Mouse (Mus musculus): ENCODE results near the gene Slc12a8. TPM values are rescaled to one million over a fixed set of nuclear protein-coding genes. Genes with fewer than 3 reads are reported as not detected.

Gene Slc12a8
- polyA plus RNA-seq, 1 experiment from 2014 or later: 0.89 TPM

DNA sequence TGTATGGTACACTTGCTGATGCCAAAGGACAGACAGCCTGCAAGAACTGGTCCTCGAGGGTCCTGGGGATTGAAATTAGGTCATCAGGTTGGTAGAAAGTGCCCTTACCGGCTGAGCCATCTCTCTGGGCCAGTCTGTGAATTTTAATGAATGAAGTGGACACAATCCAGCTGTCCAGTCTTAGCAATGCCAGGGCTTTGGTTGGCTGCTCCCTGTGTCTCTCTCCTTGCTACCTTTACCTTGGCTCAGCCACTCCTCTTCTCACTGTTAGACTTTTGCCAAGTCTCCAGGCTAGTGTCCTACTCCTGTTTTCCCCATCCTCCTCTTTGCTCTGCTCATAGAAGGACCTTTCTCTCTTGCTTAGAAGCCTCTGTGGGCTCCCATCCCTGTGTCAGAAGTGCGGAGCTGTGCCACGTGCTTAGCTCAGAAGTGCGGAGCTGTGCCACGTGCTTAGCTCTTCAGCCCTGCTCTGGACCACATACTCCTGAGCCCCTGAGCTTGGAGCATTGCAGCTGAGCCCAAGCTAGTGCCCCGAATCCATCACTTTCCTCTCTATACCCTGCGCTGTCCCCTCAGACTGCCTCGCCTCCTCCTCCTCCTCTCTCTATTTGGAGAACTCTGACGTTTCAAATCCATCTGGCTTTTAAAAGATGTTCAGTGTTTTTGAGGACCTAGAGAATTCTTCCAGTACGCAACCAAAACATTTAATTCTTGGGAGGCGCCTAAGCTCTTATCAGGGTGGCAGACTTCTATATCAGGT, 118.9 kb downstream of the Slc12a8 start:
- no peak for DNase-seq (ENCODE audit: low spot score)
- no peaks in the 10 kb centered on the region for H3K36me3 ChIP-seq (ENCODE audit: insufficient read depth, low read length)
- H3K27ac ChIP-seq: no peak overlapping the region
- TF ChIP-seq CTCF (IDR thresholded peaks at IDR 0.05; ENCODE audit: low read depth): no peak
- no peak overlapping the region for H3K9ac ChIP-seq (ENCODE audit: low read depth, low read length)
- H3K4me1 ChIP-seq (replicated peaks; ENCODE audit: insufficient read depth, low read length): no peaks in the 10 kb centered on the region
- WGBS: 78% methylated on average over 12 of the region's 12 CpGs
- no peaks in the 10 kb centered on the region for H3K27me3 ChIP-seq (ENCODE audit: insufficient read depth, low read length)
- ATAC-seq (replicated peaks; ENCODE audit: low FRiP score, low read depth): no peak
- H3K4me3 ChIP-seq (replicated peaks; ENCODE audit: low read depth, low read length): no peak overlapping the region
- no peak overlapping the region for H3K4me2 ChIP-seq (ENCODE audit: low read length)
- H3K9me3 ChIP-seq (replicated peaks; ENCODE audit: low read length): no peaks in the 10 kb centered on the region

DNA sequence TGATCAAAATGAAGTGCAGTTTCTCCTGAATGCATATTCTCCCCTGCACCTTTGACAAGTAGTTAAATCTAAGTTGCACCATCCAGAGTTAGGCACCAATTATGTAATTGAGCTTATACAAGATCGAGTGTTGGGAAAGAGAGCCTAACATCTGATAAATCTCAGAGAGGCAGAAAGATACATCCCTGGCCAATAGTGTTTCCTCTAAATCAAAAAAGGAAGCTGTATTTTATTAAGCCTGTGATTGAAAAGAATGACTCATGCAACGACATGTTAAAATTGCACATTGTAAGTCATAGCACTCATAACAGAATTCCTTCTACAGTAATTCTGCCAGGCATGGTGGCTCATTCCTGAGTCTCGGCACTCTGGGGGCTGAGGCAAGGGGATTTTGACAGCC, 124.7 kb downstream of the Slc12a8 start:
- no peak for TF ChIP-seq CTCF (IDR thresholded peaks at IDR 0.05; ENCODE audit: low read depth)
- no peak overlapping the region for H3K4me2 ChIP-seq (ENCODE audit: low read length)
- no peaks in the 10 kb centered on the region for H3K9me3 ChIP-seq (replicated peaks; ENCODE audit: low read length)
- H3K36me3 ChIP-seq (ENCODE audit: insufficient read depth, low read length): no peaks in the 10 kb centered on the region
- ATAC-seq (replicated peaks; ENCODE audit: low FRiP score, low read depth) (no peak), DNase-seq (ENCODE audit: low spot score) (peak; percentile 17)
- no peak overlapping the region for H3K27ac ChIP-seq
- H3K9ac ChIP-seq (ENCODE audit: low read depth, low read length): no peak overlapping the region
- no peak overlapping the region for H3K4me3 ChIP-seq (replicated peaks; ENCODE audit: low read depth, low read length)
- H3K27me3 ChIP-seq (ENCODE audit: insufficient read depth, low read length): no peaks in the 10 kb centered on the region
- H3K4me1 ChIP-seq (replicated peaks; ENCODE audit: insufficient read depth, low read length): no peaks in the 10 kb centered on the region
- WGBS: 50% methylated on average over 3 of the region's 3 CpGs

DNA sequence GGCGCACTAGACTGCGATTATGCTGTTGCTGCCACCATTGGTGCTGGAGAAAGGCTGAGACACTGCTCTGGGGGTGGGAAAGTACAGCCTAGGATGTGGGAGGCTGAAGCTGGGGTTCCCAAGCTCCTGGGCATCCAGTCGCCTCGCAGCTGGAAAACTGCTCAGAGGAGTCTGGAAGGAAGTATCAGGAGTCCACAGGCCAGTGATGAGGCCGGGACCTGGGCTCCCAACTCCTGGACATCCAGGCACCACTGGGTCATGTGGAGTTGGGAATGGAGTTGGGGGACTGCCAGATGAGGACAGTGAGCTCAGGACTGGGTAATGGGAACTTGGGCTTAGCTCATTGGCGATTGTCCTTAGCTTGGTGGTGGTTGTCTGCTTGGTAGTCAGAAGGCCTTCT, 136.0 kb downstream of the Slc12a8 start:
- no peak overlapping the region for H3K4me3 ChIP-seq (replicated peaks; ENCODE audit: low read depth, low read length)
- H3K9me3 ChIP-seq (replicated peaks; ENCODE audit: low read length): no peaks in the 10 kb centered on the region
- DNase-seq (ENCODE audit: low spot score) (no peak), ATAC-seq (replicated peaks; ENCODE audit: low FRiP score, low read depth) (no peak)
- no peaks in the 10 kb centered on the region for H3K27me3 ChIP-seq (ENCODE audit: insufficient read depth, low read length)
- no peak overlapping the region for H3K27ac ChIP-seq
- no peaks in the 10 kb centered on the region for H3K36me3 ChIP-seq (ENCODE audit: insufficient read depth, low read length)
- no peak for TF ChIP-seq CTCF (IDR thresholded peaks at IDR 0.05; ENCODE audit: low read depth)
- H3K4me1 ChIP-seq (replicated peaks; ENCODE audit: insufficient read depth, low read length): no peaks in the 10 kb centered on the region
- no peak overlapping the region for H3K4me2 ChIP-seq (ENCODE audit: low read length)
- 96% methylated on average over 6 of the region's 6 CpGs for WGBS
- H3K9ac ChIP-seq (ENCODE audit: low read depth, low read length): no peak overlapping the region

DNA sequence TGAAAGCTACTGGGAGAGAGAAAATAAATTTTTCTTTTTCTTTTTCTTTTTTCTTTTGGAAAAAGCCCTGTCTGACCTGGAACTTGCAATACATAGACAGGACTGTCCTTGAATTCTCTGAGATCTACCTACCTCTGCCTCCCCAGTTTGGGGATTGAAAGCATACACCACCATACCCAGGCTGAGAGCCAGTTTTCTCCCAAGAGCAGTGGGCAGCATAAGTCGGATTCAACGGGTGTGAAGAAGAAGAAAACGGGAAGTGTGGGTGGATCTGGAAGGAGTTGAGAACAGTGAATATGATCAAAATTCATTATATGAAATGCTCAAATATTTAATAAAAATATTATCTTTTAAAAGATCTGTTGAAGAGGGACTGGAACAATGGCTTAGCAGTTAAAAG, 138.3 kb downstream of the Slc12a8 start:
- Histone ChIP-seq H3K27me3 (ENCODE audit: insufficient read depth, low read length) (no peaks in the 10 kb centered on the region), H3K36me3 (ENCODE audit: insufficient read depth, low read length) (no peaks in the 10 kb centered on the region), H3K9me3 (replicated peaks; ENCODE audit: low read length) (no peaks in the 10 kb centered on the region), H3K4me2 (ENCODE audit: low read length) (no peak overlapping the region), H3K4me1 (replicated peaks; ENCODE audit: insufficient read depth, low read length) (no peaks in the 10 kb centered on the region), H3K27ac (no peak overlapping the region), H3K4me3 (replicated peaks; ENCODE audit: low read depth, low read length) (no peak overlapping the region), H3K9ac (ENCODE audit: low read depth, low read length) (no peak overlapping the region)
- ATAC-seq (replicated peaks; ENCODE audit: low FRiP score, low read depth): no peak
- DNase-seq (ENCODE audit: low spot score): no peak
- 85% methylated on average over 3 of the region's 3 CpGs for WGBS
- TF ChIP-seq CTCF (IDR thresholded peaks at IDR 0.05; ENCODE audit: low read depth): no peak

DNA sequence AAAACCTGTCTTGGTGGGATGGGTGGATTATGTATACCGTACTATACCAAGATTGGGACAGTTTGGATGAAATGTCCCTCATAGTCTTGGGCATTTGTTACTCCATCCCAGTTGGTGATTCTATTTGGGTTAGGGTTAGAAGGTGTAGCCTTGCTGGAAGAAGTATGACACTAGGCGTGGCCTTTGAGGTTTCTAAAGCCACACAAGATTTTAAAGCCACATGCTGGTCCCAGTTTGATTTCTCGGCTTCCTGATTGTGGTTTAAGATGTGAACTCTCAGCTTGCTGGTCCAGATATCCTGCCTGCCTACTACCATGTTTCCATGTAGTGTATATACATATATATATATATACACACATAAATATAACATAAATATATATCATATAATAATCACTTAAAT, 140.1 kb downstream of the Slc12a8 start:
- H3K9me3 ChIP-seq (replicated peaks; ENCODE audit: low read length): no peaks in the 10 kb centered on the region
- no peaks in the 10 kb centered on the region for H3K27me3 ChIP-seq (ENCODE audit: insufficient read depth, low read length)
- no peak overlapping the region for H3K27ac ChIP-seq
- no peaks in the 10 kb centered on the region for H3K4me1 ChIP-seq (replicated peaks; ENCODE audit: insufficient read depth, low read length)
- H3K4me2 ChIP-seq (ENCODE audit: low read length): no peak overlapping the region
- H3K36me3 ChIP-seq (ENCODE audit: insufficient read depth, low read length): no peaks in the 10 kb centered on the region
- 94% methylated on average over 3 of the region's 3 CpGs for WGBS
- H3K4me3 ChIP-seq (replicated peaks; ENCODE audit: low read depth, low read length): no peak overlapping the region
- no peak overlapping the region for H3K9ac ChIP-seq (ENCODE audit: low read depth, low read length)
- no peak for ATAC-seq (replicated peaks; ENCODE audit: low FRiP score, low read depth)
- DNase-seq (ENCODE audit: low spot score): no peak
- TF ChIP-seq CTCF (IDR thresholded peaks at IDR 0.05; ENCODE audit: low read depth): no peak

DNA sequence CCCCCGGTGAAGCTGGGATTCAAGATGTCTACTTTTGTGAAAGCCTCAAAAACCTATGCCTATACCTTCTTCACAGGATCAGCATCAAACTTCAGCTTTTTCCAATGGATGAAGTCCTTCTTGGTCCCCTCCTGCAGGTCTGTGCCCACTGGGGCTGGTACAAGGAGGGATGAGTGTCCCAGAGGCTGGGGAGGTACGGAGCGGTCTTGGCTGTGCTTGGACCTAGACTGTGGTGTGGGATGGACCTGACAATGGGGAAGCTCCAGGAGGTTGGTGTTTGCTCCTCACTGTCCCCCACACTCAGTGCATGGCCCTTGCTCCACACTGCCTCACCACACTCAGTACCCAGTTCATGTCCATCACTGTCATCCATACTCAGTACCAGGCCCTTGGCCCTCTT, 141.0 kb downstream of the Slc12a8 start:
- ATAC-seq (replicated peaks; ENCODE audit: low FRiP score, low read depth) (no peak), DNase-seq (ENCODE audit: low spot score) (no peak)
- Histone ChIP-seq H3K36me3 (ENCODE audit: insufficient read depth, low read length) (no peaks in the 10 kb centered on the region), H3K4me3 (replicated peaks; ENCODE audit: low read depth, low read length) (no peak overlapping the region), H3K9ac (ENCODE audit: low read depth, low read length) (no peak overlapping the region), H3K4me1 (replicated peaks; ENCODE audit: insufficient read depth, low read length) (no peaks in the 10 kb centered on the region), H3K27me3 (ENCODE audit: insufficient read depth, low read length) (no peaks in the 10 kb centered on the region), H3K27ac (no peak overlapping the region), H3K4me2 (ENCODE audit: low read length) (no peak overlapping the region), H3K9me3 (replicated peaks; ENCODE audit: low read length) (no peaks in the 10 kb centered on the region)
- WGBS: 98% methylated on average over 3 of the region's 3 CpGs
- TF ChIP-seq CTCF (IDR thresholded peaks at IDR 0.05; ENCODE audit: low read depth): no peak

DNA sequence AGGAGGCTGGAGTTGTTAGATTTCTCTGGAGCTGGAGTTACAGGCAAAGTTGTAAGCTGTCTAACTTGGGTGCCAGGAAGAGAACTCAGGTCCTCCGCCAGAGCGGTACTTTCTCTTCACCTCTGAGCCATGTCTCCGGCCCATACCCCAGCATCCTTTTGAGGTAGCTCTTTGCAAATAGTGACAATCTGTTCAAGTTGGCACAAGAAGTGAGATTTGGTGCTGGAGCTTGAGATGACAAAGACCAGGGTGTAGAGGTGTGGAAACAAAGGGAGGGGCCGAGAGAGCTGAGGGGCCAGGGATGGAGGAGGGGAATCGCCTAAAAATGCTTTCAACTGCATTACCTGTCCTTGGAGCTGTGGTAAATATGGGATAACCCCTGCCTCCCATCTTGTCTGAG, 142.4 kb downstream of the Slc12a8 start:
- 85% methylated on average over 5 of the region's 5 CpGs for WGBS
- H3K4me3 ChIP-seq (replicated peaks; ENCODE audit: low read depth, low read length): no peak overlapping the region
- ATAC-seq (replicated peaks; ENCODE audit: low FRiP score, low read depth): no peak

More for the DNA sequence above, 142.4 kb downstream of the Slc12a8 start:
- Histone ChIP-seq H3K27ac (no peak overlapping the region), H3K9ac (ENCODE audit: low read depth, low read length) (no peak overlapping the region), H3K4me1 (replicated peaks; ENCODE audit: insufficient read depth, low read length) (no peaks in the 10 kb centered on the region), H3K4me2 (ENCODE audit: low read length) (no peak overlapping the region), H3K36me3 (ENCODE audit: insufficient read depth, low read length) (no peaks in the 10 kb centered on the region), H3K27me3 (ENCODE audit: insufficient read depth, low read length) (no peaks in the 10 kb centered on the region), H3K9me3 (replicated peaks; ENCODE audit: low read length) (no peaks in the 10 kb centered on the region)
- TF ChIP-seq CTCF (IDR thresholded peaks at IDR 0.05; ENCODE audit: low read depth): no peak
- DNase-seq (ENCODE audit: low spot score): no peak

Measured in kidney, postnatal 0 days (tissue).